Mouse (Mus musculus): ENCODE data around the gene Aldh1a3.

DNA sequence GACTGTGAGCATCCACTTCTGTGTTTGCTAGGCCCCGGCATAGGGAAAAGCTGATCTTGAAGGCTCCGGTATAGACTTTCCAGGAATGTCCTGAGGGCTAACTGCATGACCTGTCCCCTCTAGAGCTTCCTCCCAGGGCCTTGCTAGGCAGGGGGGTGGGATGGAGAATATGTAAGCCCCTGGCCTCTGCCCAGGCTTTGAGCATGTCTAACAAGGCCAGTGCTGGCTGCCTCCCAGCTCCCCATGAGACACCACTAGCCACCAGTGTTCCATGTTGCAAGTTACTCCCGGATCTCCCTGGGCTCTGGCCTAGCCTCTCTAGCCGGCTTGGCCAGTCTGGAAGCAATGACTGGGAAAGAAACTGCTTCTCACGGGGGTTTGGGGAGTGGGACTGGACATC lies 17.4 kb upstream of the Aldh1a3 start:
- no peak for TF ChIP-seq GATA1 (IDR thresholded peaks at IDR 0.05; ENCODE audit: low read length)
- no peak for TF ChIP-seq TAL1 (IDR thresholded peaks at IDR 0.05; ENCODE audit: low read length)

Measured in erythroblast, embryonic 14.5 days (primary cell).